Mouse (Mus musculus) G1E (cell line): Measurements from ENCODE around the gene Tgfb1i1. TPM values are rescaled to one million over a fixed set of nuclear protein-coding genes. Genes with fewer than 3 reads are reported as not detected.
A peak's percentile ranks its signal among the peaks of the same experiment; 100 is the strongest.

Experiments used
- ATAC-seq: 2 replicates; pipeline ENCODE4 v1.8.0; 2016; ENCODE audit warnings: mild to moderate bottlenecking; ENCODE audit not compliant: insufficient number of reproducible peaks, poor library complexity, low FRiP score, severe bottlenecking; ENCODE audit errors: extremely low read depth
- DNase-seq: peaks from one replicate; pipeline ENCODE4 v3.0.0; 2012; ENCODE audit warnings: low spot score
- H3K27me3 ChIP-seq: 2 replicates; pipeline ENCODE4 v1.6.1; 2012; ENCODE audit warnings: mild to moderate bottlenecking, low read length, inconsistent platforms; ENCODE audit not compliant: insufficient read depth
- H3K36me3 ChIP-seq: replicated peaks from 2 replicates; pipeline ENCODE3; 2012; ENCODE audit warnings: mild to moderate bottlenecking, inconsistent platforms
- H3K4me1 ChIP-seq: 2 replicates; pipeline ENCODE4 v1.6.1; 2012; ENCODE audit warnings: low read depth, low read length, inconsistent platforms, mixed read lengths; ENCODE audit not compliant: insufficient read depth
- H3K4me3 ChIP-seq: 2 replicates; pipeline ENCODE4 v1.5.1; 2012; ENCODE audit warnings: low read depth, mild to moderate bottlenecking, inconsistent platforms, low read length, moderate library complexity, mixed read lengths
- H3K9me3 ChIP-seq: replicated peaks from 2 replicates; pipeline ENCODE4 v1.6.1; 2012; ENCODE audit warnings: inconsistent platforms
- CTCF ChIP-seq: IDR thresholded peaks from 2 replicates; pipeline ENCODE4 v1.5.1; 2012; ENCODE audit warnings: low read depth, low read length, inconsistent platforms, mixed read lengths
- GATA1 ChIP-seq: IDR thresholded peaks from 2 replicates; pipeline ENCODE4 v1.6.1; 2012; ENCODE audit warnings: borderline replicate concordance, low read length, inconsistent platforms, mixed read lengths
- GATA2 ChIP-seq: IDR thresholded peaks from 2 replicates; pipeline ENCODE4 v1.6.1; 2012; ENCODE audit warnings: low read depth, low read length, inconsistent platforms, borderline replicate concordance
- POLR2AphosphoS5 ChIP-seq: IDR thresholded peaks from 2 replicates; pipeline ENCODE4 v1.6.1; 2012; ENCODE audit warnings: low read depth, low read length, inconsistent platforms; ENCODE audit not compliant: insufficient replicate concordance
- TAL1 ChIP-seq: conservative IDR thresholded peaks from 2 replicates; pipeline ENCODE4 v1.6.1; 2012; ENCODE audit warnings: low read depth, low read length, inconsistent platforms, mixed read lengths
- polyA plus RNA-seq: library from polyadenylated mRNA; stranded (reverse); fragments of >175 nt; gene quantifications from 2 replicates; pipeline ENCODE4 v1.2.3, GENCODE M21; 2012
- total RNA-seq, 2 experiments: library from RNA; stranded (forward) in 1 of 2; stranded (reverse) in 1 of 2; fragments of 200-1000 nt in 1 of 2; fragments of >200 nt in 1 of 2; fragmentation: Nextera tagmentation in 1 of 2; gene quantifications; 2 replicates each; pipeline ENCODE4 v1.2.3; 2014 to 2017

Gene Tgfb1i1
- total and polyA plus RNA-seq, 3 experiments = 0.05 to 0.11 TPM; not detected in 1

DNA sequence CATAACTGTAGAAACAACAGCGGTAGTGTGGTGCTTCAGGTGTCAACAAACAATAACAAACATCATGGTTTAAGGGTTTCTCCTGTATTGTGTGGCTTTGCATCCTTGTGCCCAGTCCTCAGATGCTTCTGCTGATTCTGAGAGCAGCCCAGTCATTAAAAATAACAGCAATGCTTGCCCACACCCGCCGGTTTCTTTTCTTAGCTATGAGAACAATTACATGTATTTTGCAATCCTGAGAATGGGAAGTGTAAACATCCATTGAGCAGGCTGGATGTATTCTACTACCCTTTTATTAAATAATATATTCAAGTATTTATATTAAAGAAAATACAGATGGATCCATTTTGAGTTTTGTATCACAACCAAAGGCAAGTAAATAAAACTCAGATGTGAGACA is 55.5 kb downstream of the Tgfb1i1 start:
- H3K27me3 ChIP-seq = no peaks in the 10 kb centered on the region
- TF ChIP-seq POLR2AphosphoS5 (no peak), TAL1 (no peak), GATA2 (no peak), GATA1 (no peak), CTCF (no peak)
- H3K4me3 ChIP-seq = no peak overlapping the region
- no peaks in the 10 kb centered on the region for H3K9me3 ChIP-seq
- H3K4me1 ChIP-seq = peaks cover 65% of the 10 kb centered on the region
- no peaks in the 10 kb centered on the region for H3K36me3 ChIP-seq
- ATAC-seq (no peak), DNase-seq (no peak)

DNA sequence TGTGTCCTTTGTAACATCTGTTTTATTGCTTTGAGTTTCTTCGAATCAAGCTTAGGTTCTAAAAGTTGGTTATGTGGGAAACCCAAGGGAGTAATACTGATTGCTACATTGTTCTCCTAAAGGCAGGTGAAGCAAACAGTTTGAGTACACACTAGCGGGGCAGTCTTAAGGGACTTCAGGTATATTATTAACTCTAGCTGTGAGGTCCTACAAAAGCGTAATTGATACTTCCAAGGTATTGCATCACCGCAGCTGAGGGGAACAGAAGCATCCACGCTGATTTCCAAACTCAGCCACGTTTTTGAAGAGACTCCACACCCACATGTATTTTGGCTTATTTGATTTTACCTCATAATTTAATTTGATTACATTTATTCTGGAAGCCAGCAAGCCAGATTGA is 57.6 kb downstream of the Tgfb1i1 start:
- Histone ChIP-seq H3K4me3 (no peak overlapping the region), H3K4me1 (peaks cover 73% of the 10 kb centered on the region), H3K36me3 (no peaks in the 10 kb centered on the region), H3K9me3 (no peaks in the 10 kb centered on the region), H3K27me3 (no peaks in the 10 kb centered on the region)
- TF ChIP-seq POLR2AphosphoS5 (no peak), GATA2 (no peak), GATA1 (no peak), TAL1 (no peak), CTCF (no peak)
- no peak for DNase-seq
- ATAC-seq = no peak

DNA sequence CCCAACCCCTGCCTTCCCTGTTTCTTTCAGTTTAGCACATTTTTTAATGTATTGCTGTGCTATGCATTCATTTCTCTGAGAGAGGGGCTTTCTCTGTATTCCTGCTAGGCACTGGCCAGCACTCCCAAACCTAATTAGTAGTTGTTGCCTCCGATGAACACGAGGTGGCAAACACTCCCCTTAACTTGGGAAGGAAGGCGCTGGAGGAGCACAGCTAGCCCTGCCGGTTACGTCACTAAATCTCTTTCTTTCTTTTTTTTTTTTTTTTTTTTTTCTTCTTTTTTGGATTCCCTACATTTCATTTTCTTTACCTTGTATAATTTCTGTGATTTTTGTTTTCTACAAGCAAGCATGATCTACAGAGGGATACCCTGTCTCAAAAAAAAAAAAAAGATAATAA is 58.3 kb downstream of the Tgfb1i1 start:
- TF ChIP-seq POLR2AphosphoS5 (no peak), TAL1 (no peak), CTCF (no peak), GATA2 (no peak), GATA1 (no peak)
- H3K9me3 ChIP-seq = no peaks in the 10 kb centered on the region
- DNase-seq (peak; percentile 52), ATAC-seq (no peak)
- H3K36me3 ChIP-seq = no peaks in the 10 kb centered on the region
- no peak overlapping the region for H3K4me3 ChIP-seq
- peaks cover 79% of the 10 kb centered on the region for H3K4me1 ChIP-seq
- no peaks in the 10 kb centered on the region for H3K27me3 ChIP-seq

Other genes with a start within 250 kb of the Tgfb1i1 start
- not detected in 2 replicates for gene Trim72, start 242.9 kb upstream of the Tgfb1i1 start, total RNA-seq (2014; fragmentation: Nextera tagmentation)
- gene Trim72, start 242.9 kb upstream of the Tgfb1i1 start, total RNA-seq (2017) = 0.06 and 0.16 TPM in 2 replicates
- 0.03 and 0.04 TPM in 2 replicates for gene Trim72, start 242.9 kb upstream of the Tgfb1i1 start, polyA plus RNA-seq
- 0.30 TPM in 1 of 2 replicates, not detected in the other for gene Itgam, start 184.2 kb upstream of the Tgfb1i1 start, total RNA-seq (2014; fragmentation: Nextera tagmentation)
- gene Itgam, start 184.2 kb upstream of the Tgfb1i1 start, total RNA-seq (2017) = 0.22 and 0.29 TPM in 2 replicates
- 0.02 and 0.07 TPM in 2 replicates for gene Itgam, start 184.2 kb upstream of the Tgfb1i1 start, polyA plus RNA-seq
- gene Gm49368, start 184.1 kb upstream of the Tgfb1i1 start, total RNA-seq (2014; fragmentation: Nextera tagmentation) = not detected in 2 replicates
- not detected in 2 replicates for gene Gm49368, start 184.1 kb upstream of the Tgfb1i1 start, total RNA-seq (2017)
- 0.03 TPM in 1 of 2 replicates, not detected in the other for gene Gm49368, start 184.1 kb upstream of the Tgfb1i1 start, polyA plus RNA-seq
- gene Itgax, start 117.3 kb upstream of the Tgfb1i1 start, total RNA-seq (2014; fragmentation: Nextera tagmentation) = not detected in 2 replicates
- gene Itgax, start 117.3 kb upstream of the Tgfb1i1 start, total RNA-seq (2017) = 0.11 and 0.58 TPM in 2 replicates
- gene Itgax, start 117.3 kb upstream of the Tgfb1i1 start, polyA plus RNA-seq = not detected in 2 replicates
- gene Itgad, start 92.4 kb upstream of the Tgfb1i1 start, total RNA-seq (2014; fragmentation: Nextera tagmentation) = not detected in 2 replicates
- gene Itgad, start 92.4 kb upstream of the Tgfb1i1 start, total RNA-seq (2017) = 0.23 TPM in 1 of 2 replicates, not detected in the other
- gene Itgad, start 92.4 kb upstream of the Tgfb1i1 start, polyA plus RNA-seq = 0.01 and 0.06 TPM in 2 replicates
- not detected in 2 replicates for gene Cox6a2, start 40.4 kb upstream of the Tgfb1i1 start, total RNA-seq (2014; fragmentation: Nextera tagmentation)
- 0.27 TPM in 1 of 2 replicates, not detected in the other for gene Cox6a2, start 40.4 kb upstream of the Tgfb1i1 start, total RNA-seq (2017)
- gene Cox6a2, start 40.4 kb upstream of the Tgfb1i1 start, polyA plus RNA-seq = 0.13 and 0.21 TPM in 2 replicates
- gene Armc5, start 9.5 kb upstream of the Tgfb1i1 start, total RNA-seq (2014; fragmentation: Nextera tagmentation) = 10.2 and 12.0 TPM in 2 replicates
- gene Armc5, start 9.5 kb upstream of the Tgfb1i1 start, total RNA-seq (2017) = 5.6 and 7.6 TPM in 2 replicates
- gene Armc5, start 9.5 kb upstream of the Tgfb1i1 start, polyA plus RNA-seq = 22.8 and 23.8 TPM in 2 replicates
- gene 9130023H24Rik, start 8.8 kb upstream of the Tgfb1i1 start, total RNA-seq (2014; fragmentation: Nextera tagmentation) = 3.8 and 5.5 TPM in 2 replicates
- 5.5 and 6.1 TPM in 2 replicates for gene 9130023H24Rik, start 8.8 kb upstream of the Tgfb1i1 start, total RNA-seq (2017)
- gene 9130023H24Rik, start 8.8 kb upstream of the Tgfb1i1 start, polyA plus RNA-seq = 0.72 and 0.73 TPM in 2 replicates
- not detected in 2 replicates for gene Slc5a2, start 18.8 kb downstream of the Tgfb1i1 start, total RNA-seq (2014; fragmentation: Nextera tagmentation)
- gene Slc5a2, start 18.8 kb downstream of the Tgfb1i1 start, total RNA-seq (2017) = 0.55 TPM in 1 of 2 replicates, not detected in the other
- 0.05 TPM in 1 of 2 replicates, not detected in the other for gene Slc5a2, start 18.8 kb downstream of the Tgfb1i1 start, polyA plus RNA-seq
- gene BC017158, start 51.4 kb downstream of the Tgfb1i1 start, total RNA-seq (2014; fragmentation: Nextera tagmentation) = 89.4 and 93.4 TPM in 2 replicates
- gene BC017158, start 51.4 kb downstream of the Tgfb1i1 start, total RNA-seq (2017) = 26.8 and 35.3 TPM in 2 replicates
- 31.7 and 33.5 TPM in 2 replicates for gene BC017158, start 51.4 kb downstream of the Tgfb1i1 start, polyA plus RNA-seq
- gene Rgs10, start 171.9 kb downstream of the Tgfb1i1 start, total RNA-seq (2014; fragmentation: Nextera tagmentation) = 156 and 172 TPM in 2 replicates
- gene Rgs10, start 171.9 kb downstream of the Tgfb1i1 start, total RNA-seq (2017) = 121 and 126 TPM in 2 replicates
- gene Rgs10, start 171.9 kb downstream of the Tgfb1i1 start, polyA plus RNA-seq = 133 and 183 TPM in 2 replicates
- 139 and 151 TPM in 2 replicates for gene Tial1, start 214.9 kb downstream of the Tgfb1i1 start, total RNA-seq (2014; fragmentation: Nextera tagmentation)
- gene Tial1, start 214.9 kb downstream of the Tgfb1i1 start, total RNA-seq (2017) = 48.2 and 59.7 TPM in 2 replicates
- 51.5 and 70.7 TPM in 2 replicates for gene Tial1, start 214.9 kb downstream of the Tgfb1i1 start, polyA plus RNA-seq